Mouse (Mus musculus) heart, adult 11 months (tissue): Measurements from ENCODE around the gene Rbms1.

ENCODE experiments used
- DNase-seq: peaks from one replicate; pipeline ENCODE4 v3.0.0; 2022

Gene Rbms1

DNA sequence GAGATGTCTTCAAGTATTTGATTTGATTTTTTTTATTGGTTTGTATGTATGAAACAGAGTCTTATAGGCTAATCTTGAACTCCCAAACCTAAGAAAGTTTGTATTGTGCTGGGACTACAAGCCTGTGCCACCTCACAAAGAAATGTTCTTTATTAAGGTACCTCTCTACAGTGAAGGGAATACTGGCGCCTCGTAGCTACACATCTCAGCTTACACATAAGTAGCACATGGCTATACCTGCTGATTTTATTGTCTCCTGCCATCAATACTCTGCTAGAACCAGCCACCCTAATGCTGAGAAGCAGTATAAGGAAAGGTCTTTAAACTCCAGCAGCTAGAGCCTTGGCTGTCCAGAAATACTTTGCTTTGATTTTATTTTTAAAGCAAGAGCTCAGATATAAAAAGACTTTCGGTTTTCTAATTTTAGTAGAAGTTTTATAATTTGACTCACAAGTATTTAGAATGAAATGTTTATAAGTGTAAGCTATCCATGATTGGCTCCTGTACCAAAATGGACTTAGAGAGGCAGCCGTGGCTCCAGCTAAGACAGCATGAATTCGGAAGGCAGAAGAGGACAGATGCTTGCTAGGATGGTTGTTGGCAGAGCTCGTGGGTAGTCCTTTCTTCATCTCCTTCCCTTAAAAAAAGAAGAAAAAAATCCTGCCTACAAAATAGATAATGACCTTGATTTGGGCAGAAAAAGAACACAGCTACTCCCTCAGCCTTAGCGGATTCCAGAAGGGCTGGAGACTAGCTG lies 48.3 kb downstream of the Rbms1 start:
- no peak for DNase-seq

DNA sequence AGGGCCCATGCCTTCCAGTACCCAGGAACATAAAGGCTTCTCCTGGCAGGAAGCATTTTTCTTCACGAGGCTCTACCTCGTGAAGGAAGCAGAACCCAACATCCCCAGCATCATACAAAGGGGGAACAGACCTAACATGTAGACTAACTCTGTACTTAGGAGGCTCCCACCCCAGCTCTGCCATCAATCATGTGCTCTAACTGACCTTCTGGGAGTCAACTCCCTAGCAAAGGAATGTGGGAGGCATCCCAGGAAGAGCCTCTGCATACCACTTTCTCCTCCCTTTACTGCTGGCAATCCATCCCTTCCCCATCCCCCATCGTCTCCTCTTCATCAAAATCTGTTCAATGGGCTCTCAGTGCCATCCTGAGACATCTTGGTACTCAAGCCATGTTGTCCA lies 49.7 kb downstream of the Rbms1 start:
- peak; percentile 76 for DNase-seq

DNA sequence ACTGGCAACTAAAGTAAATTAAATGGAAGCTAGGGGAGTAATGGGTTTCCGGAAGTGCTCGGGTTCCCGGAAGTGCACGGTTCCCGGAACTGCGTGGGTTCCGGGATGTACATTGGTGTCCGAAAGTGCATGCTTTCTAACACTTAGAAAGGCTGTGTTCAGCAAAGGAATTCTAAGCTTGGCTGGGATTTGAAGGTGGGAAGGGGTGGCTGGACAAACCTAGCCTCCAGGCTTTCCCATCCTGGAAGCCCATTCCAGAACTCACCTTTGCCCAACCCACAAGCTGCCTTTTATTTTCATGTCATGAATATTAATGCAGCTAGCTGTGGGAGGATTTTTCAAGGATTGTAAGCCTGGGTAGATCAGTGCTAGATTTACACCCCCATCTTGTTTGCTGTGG lies 51.3 kb downstream of the Rbms1 start:
- no peak for DNase-seq

DNA sequence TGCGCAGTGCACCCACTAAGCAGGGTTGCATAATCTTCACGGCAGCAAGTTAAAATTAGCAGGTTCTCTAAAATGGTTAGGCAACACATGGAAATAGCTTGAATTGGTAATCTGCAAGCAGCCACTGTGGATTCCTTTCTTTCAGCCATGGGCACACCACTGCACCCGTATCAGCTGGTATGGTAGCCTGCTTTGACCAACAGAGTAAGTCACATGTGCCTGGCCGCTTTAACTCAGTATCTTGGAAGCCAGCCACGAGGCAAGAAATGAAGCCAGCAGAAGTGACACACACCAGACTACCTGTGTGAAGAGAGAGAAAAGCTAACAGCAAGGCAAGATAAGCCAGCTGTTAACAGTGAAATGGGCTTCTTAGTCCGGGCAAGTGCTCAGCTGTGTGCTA lies 52.2 kb downstream of the Rbms1 start:
- DNase-seq, result peak; percentile 98

DNA sequence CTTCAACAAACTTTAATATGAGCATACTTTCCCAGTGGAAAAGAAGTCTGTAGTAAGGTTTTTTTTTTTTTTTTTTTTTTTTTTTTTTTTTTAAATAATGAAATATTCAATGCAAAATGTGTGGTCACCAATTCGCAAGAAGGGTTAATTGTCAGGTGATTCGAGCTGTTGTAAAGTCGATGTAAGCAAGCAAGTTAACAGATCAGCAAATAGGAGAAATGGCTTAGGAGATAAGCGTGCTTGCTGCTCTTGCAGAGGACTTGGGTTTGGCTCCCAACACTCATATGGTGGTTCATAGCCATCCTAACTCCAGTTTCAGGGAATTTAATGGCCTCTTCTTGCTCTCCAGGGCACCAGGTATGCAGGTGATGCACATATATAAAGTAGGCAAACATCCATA lies 54.4 kb downstream of the Rbms1 start:
- no peak for DNase-seq

DNA sequence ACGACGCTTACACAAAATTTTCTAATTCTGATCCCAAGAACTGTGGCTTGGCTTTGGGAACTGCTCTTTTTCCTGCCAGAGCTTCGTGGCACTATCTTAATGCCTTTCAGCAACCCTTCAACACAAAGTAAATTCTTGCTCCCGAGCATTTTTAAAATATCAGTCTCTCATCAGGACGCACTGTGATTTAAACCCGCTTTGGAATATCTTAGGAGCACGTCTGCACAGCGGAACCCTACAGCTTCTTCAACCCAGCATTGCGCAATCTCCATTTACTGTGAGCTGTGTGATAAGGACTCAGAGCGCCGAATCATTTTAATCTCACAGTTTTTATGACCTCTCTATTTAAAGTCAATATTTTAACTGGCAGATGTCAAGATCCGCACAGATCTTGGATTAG lies 54.9 kb downstream of the Rbms1 start:
- peak; percentile 92 for DNase-seq

DNA sequence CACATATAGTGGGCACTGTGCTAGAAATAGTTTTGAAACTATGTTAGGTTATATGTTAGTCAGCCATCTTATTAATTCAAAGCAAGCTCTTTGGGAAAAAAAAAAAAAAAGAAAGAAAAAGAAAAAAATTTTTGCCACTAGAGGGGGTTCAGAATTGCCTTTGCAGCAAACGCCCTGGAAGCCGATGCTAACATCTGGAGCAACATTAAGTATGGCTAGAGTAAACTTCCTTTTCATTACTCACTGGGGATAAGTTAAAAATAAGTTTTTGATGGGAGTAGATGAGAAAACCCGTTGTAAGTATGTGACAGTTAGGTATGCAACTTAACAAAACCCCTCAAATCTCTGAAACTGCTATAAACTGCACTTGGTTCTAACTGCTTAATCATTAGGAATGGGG lies 57.7 kb downstream of the Rbms1 start:
- no peak for DNase-seq

DNA sequence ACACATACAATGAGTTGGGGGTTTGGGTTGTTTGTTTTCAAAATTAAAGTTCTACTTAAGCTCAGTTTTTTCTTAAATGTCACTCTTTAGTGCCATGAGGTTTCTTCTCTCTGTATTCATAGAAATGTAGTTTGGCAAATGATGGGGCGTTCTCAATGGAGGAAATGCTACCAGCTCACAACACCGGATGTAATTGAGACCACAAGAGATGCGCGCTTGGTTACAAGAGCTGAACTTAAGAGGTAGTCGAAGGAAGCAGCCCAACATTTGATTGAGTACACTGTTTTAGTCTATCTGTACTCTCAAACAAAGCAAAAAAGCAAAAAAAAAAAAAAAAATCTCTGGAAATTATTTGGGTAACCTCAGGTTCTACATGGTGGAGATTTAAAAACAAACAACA lies 58.9 kb downstream of the Rbms1 start:
- peak; percentile 78 for DNase-seq

DNA sequence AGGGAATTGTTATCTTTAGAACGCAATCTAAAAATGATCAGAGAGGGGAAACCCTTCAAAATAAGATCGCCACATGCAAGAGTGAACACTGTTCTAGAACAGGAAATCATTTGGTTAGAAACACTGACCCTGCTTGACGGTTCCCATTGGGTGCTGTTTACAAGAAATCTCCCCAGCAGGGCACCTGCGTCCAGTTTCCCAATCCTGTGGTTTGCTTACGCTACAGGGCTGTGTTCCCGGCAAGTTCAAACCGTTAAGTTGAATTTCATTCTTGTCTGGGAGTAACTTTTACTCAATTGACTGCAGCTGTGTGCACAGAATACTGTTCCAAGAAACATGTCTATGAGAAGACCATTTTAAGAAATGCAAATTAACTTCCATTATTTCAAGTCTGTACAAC lies 59.5 kb downstream of the Rbms1 start:
- peak; percentile 95 for DNase-seq

DNA sequence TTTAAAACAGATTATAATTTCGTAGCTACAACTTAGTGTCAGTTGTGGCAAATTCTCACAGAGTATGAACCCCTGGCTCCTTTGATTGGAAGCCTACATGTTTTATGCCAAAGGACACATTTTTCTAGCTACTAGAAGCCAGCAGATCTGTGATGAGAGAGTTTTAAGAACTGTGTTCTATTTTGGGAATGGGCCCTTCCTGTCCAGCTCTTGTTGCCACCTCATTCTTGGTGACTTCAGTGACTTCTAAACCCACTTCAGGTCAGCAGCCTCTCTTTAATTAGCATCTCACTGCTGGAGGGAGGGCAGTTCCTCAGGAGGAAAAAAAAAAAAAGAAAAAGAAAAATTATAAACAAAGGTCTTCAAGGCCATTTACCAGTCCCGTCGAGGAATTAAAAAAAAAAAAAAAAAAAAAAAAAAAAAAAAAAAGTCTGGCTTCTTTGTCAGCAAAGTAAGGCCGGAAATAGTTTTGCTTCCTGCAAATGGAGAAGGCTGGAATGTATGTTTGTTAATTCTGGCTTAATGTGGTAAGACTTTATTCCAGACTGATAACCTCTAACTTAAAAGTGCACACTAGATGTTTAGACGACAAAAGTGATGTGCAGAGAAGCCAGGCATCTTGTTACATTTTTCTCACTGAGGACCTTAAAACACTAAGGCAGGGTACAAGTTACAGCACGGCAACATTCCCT lies 60.4 kb downstream of the Rbms1 start:
- DNase-seq, result peak; percentile 85

DNA sequence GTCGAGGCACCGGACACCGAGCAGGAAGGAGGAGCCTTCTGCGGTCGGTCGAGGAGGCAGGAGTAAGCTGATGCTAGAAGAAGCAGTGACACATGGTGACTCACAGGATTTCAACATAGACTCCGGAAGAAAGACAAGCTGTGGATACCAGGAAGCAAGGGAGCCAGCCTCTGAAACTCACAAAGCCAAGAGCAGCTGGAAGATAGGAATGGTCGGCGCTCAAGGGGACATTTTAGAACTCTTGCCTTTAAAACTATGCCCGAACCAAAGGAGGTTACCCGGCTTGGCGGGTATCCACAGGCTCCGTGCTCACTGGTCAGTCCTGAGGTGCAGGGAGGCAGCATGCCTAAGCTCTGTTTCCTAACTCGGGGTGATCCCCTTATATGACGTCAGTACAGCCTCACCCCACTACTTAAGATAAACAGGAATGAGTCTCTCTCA lies 61.5 kb downstream of the Rbms1 start:
- peak; percentile 98 for DNase-seq

DNA sequence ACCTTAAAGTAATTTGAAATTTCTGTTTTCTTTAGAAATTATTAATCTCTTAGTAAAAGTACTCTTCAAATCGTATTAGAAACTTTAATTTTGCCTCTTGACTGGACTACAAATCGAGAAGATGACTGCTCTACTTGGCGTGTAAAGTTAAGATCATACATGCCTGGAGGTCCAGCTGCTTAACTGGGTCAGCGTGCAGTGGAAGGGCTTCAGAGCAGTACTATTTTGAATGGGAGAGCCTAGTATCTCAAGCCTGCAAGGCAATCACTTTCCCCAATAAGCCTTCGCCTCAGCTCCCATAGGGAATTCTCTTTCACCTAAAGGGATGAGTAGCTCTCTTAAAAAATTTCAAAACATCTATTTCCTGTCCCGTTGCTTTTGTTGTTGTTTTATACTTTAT lies 62.0 kb downstream of the Rbms1 start:
- peak; percentile 93 for DNase-seq

DNA sequence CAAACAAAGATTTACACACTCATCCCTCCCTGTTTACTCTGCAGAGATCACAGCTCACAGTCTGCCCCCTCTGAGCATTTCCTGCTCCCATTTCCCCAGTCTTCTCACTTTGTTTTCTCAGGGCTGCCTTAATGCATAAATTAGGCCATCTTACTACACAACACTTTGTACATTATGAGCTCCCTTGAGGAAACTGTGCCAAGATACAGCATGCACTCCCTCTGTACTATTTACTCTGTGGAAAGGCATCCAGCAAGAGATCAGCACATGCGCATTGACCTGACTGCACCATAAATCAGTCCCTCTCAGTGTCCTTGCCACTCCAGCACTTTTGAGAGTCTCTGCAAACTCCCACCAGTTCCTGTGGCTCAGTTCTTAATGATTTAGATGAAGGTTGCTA lies 70.0 kb downstream of the Rbms1 start:
- no peak for DNase-seq

DNA sequence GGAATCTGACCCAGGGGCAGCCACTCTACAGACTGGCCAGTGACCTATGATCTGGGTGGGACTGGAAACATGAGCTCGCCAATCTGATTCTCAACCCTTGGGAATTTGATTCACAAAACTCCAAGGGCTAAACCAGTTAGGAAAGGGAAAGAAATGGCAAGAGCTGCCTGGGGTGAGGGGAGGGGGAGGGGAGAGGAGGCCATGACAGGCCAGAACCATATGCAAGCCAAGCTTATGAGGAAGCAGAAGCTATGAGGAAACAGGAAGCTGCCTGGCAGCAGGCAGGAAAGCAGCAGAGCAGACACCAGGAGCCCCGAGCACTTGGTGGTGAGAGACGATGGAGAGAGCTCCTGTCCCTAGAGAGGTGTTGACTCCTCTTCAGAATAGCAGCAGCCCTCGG lies 79.1 kb downstream of the Rbms1 start:
- peak; percentile 98 for DNase-seq

DNA sequence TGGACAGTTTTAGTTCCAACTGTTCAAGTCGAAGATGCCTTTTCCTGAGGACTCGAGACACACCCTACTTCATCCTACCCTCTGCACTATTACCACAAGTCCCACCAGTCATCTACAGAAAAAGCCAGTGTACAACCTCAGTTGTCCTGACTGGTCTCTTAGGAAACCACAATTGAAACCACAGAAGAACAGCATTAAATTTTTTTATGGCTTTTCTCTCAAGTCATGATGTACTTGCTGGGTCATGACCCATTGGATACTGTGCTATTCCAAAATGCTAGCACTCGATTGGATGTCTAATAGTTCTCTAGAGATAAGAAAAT lies 80.0 kb downstream of the Rbms1 start:
- no peak for DNase-seq

DNA sequence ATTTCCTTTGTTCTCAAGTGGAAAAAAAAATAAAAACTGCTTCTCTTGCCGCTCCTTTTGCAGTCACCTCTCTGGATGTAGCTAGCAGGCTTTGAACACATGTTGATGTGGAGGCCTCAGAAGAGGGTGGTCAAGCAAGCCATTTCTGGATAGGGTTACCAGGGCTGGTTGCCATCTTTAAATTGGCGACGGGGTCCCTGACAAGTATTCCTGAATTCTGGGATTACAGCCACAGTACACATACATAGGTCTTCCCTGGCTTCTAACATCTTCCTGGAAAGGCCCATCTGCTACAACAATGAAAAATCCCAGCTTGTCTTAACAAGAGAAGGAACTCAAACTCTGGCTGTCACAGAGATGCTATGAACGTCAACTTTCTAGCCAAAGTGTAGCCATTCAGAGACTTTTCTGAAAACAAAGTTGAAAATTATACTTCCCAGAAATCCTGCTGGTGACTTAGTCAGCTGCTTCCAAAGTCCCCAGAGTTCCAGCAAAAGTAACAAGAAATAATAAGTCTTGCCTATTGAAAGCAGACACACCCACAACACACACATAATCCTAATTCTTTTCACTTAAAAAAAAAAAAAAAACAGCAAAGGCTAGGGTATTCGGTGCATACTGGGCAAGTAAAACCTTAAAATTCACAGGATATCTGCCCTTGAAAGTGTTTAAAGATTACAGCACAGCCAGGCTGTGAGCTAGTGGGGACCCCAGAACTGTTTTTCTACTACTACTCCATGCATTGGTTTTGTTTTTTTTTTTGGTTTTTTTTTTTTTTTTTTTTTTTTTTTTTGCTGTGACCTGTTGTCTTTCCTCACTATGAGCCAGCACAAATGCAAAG lies 80.6 kb downstream of the Rbms1 start:
- peak; percentile 91 for DNase-seq

DNA sequence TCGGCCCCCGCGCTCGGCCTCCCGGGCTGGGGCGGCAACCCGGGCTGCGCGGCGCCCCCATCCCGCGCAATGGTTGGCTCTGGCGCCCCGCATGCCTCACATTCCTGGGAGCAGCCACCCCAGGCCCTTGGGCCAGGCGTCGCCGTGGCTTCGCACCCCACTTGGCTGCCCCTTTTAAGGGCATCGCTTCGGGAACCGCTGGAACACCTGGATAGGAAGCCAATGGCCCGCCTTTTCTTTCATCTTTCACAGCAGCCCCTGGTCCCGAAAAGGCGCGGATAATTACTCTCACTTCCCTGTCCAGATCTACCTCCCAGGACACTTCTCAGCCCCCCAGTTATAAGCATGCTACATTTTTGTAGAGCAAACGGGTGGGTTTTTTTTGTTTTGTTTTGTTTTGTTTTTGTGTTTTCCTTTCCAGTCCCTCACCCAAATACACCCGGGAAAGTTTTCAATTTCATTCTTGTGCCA lies 81.4 kb downstream of the Rbms1 start:
- DNase-seq, result no peak

DNA sequence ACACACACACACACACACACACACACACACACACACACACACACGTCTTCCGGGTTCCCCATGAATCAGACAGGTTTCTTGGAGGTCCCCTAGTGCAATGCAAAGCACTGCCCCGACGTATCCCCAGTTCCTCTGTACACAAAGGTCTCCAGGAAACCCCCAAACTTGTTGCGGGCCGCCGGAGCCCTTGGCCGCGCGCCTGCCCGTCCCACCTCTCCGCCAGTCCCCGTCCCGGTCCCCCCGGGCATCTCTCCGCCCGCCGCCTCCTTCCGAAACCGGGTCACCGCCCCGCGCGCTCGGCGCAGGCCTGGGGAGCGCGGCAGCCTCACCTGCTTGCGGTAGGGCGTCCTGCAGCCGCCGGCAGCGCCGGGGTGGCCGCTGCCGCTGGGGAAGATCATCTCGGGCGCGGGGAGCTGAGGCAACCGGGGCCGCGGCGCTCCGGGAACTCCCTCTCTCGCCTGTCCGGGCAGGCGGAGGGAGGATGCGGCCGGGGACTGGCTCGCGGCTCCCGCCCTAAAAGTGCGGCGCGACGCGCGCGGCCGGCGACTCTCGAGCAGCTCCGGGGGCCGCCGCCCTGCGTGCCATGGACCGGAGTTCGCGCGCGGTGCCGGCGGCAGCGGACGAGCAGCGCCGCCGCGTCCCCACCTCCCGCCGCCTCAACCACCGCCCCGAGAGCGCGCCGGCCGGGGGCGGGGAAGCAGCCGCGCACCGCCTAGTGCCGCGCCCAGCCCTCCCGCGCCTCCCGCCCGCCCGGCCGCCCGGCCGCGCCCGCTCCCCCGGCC lies 82.0 kb downstream of the Rbms1 start:
- peak; percentile 99 for DNase-seq

DNA sequence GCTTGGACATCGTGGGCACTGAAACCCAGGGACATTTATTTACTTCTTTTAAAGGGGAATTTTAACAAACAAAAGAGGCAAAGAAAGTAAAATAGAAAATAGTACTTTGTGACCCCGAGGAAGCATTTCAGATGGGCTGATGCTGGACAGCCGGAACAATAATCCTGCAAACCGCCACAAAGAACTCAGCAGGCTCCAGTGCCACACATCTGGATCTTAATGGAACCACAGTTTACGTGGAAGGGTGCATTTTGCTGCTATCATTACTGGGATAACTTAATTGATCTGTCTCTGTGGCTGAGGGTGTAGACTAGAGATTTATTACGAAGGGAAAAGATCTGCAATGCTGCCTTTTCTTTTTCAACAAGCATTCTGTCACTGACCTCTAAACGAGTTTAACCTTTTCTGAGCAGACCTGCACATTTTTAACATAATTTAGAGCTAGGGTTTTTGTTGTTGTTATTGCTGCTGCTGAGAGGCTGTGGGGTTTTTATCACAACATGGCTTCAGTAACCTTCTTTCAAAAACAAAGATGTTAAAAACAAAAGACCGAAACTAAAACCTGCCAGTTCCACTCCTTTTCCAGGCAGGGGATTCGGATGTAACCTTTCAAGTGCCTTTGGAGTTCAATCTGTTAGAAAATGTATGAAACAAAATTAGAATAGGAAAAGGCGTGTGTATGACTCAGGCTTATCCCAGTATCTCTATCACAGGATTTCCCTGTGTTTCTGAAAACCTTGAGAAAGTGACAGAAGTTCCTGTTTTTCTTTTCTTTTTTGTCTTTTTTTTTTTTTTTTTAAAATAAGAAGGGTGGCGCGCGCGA lies 82.8 kb downstream of the Rbms1 start:
- DNase-seq, result no peak

DNA sequence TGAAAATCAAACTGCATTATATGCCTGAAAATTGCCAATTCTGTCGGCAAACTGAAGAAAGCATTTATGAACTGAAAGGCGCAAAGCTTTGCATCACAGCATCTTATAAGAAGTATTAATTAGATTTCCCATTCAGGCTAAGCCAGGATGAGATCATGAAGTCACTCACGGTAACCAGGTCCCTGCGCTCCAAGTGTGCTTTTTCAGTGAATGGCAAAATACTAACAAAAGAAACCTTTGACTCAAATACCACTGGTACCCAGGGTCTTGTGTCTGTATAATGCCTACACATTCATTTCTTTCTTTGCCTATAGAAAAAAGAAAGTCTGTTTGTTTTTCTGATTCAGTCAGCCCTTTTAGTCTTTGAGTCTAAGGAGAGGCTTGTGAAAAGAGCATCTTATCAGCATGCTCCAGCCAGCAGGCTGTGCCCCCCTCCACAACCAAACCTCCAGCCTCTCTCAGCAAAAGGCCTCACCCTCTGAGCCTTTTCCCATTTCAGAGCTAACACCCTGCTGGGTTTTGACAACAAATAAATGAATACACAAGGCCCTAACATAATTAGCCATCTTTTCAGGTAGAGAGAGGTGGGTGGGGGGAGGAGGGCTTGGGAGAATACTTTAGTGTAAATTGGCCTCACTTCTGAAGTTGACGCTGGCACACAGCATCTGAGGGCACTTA lies 83.7 kb downstream of the Rbms1 start:
- no peak for DNase-seq
